Mouse (Mus musculus): ENCODE results near the gene Mapk12. TPM values are rescaled to one million over a fixed set of nuclear protein-coding genes. Genes with fewer than 3 reads are reported as not detected.
A peak's percentile ranks its signal among the peaks of the same experiment; 100 is the strongest.

Gene Mapk12
- polyA plus RNA-seq, 1 experiment from 2014 or later: 5.1 TPM

- no peaks in the 10 kb centered on the region for H3K27me3 ChIP-seq (replicated peaks; ENCODE audit: control insufficient read depth, insufficient read depth, low read length)
- under 1% methylated on average over 60 of the region's 65 CpGs for WGBS
- peaks cover 74% of the 10 kb centered on the region for H3K4me1 ChIP-seq (ENCODE audit: control insufficient read depth, insufficient read depth, low read length)
- peak overlapping the region; percentile 51 for H3K4me3 ChIP-seq (ENCODE audit: low read depth, low read length)
- no peaks in the 10 kb centered on the region for H3K9me3 ChIP-seq (replicated peaks; ENCODE audit: control insufficient read depth, low read length)
- peak; percentile 70 for ATAC-seq
- peak; percentile 89 for DNase-seq (ENCODE audit: low spot score)
- H3K27ac ChIP-seq (ENCODE audit: low read depth, low read length): peak overlapping the region; percentile 78
- H3K9ac ChIP-seq (ENCODE audit: low read length): peak overlapping the region; percentile 75
- H3K4me2 ChIP-seq (ENCODE audit: low read length): peak overlapping the region; percentile 100
- H3K36me3 ChIP-seq (ENCODE audit: control insufficient read depth, insufficient read depth, low read length): peaks cover 19% of the 10 kb centered on the region
Observed at GRCm38 (mm10) chr15:89173024-89173905, 32.8 kb upstream of the Mapk12 start.

DNA sequence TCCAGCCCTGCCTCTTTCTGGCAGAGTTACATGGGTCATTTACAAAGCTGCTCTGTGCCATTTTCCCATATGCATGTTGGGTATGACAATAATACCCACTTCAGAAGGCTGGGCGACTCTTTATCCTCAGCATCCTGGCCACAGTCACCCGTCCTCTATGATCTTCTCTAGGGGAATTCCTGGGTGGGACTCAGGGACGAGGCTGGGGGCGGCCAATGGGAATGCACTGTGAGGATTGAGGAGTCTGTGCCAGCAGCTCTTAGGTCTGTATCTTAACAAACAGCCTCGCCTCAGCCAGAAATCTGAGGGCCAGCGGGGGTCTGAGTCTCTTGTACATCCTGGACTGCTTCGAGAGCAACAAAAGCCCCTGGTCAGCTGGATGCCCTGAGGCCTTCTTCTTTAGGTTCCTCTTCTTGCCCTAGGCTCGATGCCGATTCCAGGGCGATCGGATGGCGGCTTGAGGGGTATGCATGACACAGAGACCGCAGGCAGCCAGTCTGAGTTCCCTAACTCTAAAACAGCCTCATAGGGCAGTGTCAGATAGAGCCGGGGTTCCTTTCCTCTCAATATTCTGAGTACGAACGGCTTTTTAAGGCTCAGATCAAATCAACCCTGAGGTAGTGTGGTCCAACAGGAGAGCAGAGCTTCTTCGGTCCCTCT lies 31.9 kb upstream of the Mapk12 start:
- H3K4me2 ChIP-seq (ENCODE audit: low read length): peak overlapping the region; percentile 100
- peak overlapping the region; percentile 78 for H3K27ac ChIP-seq (ENCODE audit: low read depth, low read length)
- H3K9ac ChIP-seq (ENCODE audit: low read length): peak overlapping the region; percentile 75
- ATAC-seq (no peak), DNase-seq (ENCODE audit: low spot score) (no peak)
- no peaks in the 10 kb centered on the region for H3K9me3 ChIP-seq (replicated peaks; ENCODE audit: control insufficient read depth, low read length)
- 20% methylated on average over 17 of the region's 17 CpGs for WGBS
- H3K4me1 ChIP-seq (ENCODE audit: control insufficient read depth, insufficient read depth, low read length): peaks cover 65% of the 10 kb centered on the region
- peak overlapping the region; percentile 51 for H3K4me3 ChIP-seq (ENCODE audit: low read depth, low read length)
- peaks cover 27% of the 10 kb centered on the region for H3K36me3 ChIP-seq (ENCODE audit: control insufficient read depth, insufficient read depth, low read length)
- no peaks in the 10 kb centered on the region for H3K27me3 ChIP-seq (replicated peaks; ENCODE audit: control insufficient read depth, insufficient read depth, low read length)

GRCm38 (mm10) chr15:89171526-89172051 lies 31.1 kb upstream of the Mapk12 start:
- Histone ChIP-seq H3K4me1 (ENCODE audit: control insufficient read depth, insufficient read depth, low read length) (peaks cover 57% of the 10 kb centered on the region), H3K4me3 (ENCODE audit: low read depth, low read length) (no peak overlapping the region), H3K27me3 (replicated peaks; ENCODE audit: control insufficient read depth, insufficient read depth, low read length) (no peaks in the 10 kb centered on the region), H3K4me2 (ENCODE audit: low read length) (no peak overlapping the region), H3K27ac (ENCODE audit: low read depth, low read length) (no peak overlapping the region), H3K9ac (ENCODE audit: low read length) (no peak overlapping the region), H3K36me3 (ENCODE audit: control insufficient read depth, insufficient read depth, low read length) (peaks cover 35% of the 10 kb centered on the region), H3K9me3 (replicated peaks; ENCODE audit: control insufficient read depth, low read length) (no peaks in the 10 kb centered on the region)
- 92% methylated on average over 5 of the region's 5 CpGs for WGBS
- ATAC-seq: no peak
- no peak for DNase-seq (ENCODE audit: low spot score)

DNA sequence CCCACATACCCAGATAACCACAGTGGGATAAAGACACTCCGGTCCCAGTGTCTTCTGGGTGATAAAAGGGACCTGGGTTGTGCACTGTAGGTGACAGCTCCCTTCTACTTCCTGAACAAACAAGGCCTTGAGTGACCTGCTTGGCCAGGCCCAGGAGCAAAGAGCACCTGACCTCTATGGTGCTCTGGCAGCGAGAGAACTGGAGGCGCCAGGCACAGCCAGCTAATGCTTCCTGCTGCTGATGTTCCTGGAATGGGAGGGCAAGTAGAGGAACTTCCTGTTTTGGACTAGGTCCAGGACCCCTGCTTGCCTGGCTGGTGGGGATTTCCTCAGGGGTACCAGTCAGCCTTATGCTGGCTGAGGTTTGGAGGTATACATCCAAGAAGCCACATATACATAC lies 29.6 kb upstream of the Mapk12 start:
- H3K27me3 ChIP-seq (replicated peaks; ENCODE audit: control insufficient read depth, insufficient read depth, low read length): no peaks in the 10 kb centered on the region
- no peak overlapping the region for H3K27ac ChIP-seq (ENCODE audit: low read depth, low read length)
- H3K4me3 ChIP-seq (ENCODE audit: low read depth, low read length): no peak overlapping the region
- no peak overlapping the region for H3K9ac ChIP-seq (ENCODE audit: low read length)
- WGBS: 65% methylated on average over 3 of the region's 3 CpGs
- peaks cover 44% of the 10 kb centered on the region for H3K4me1 ChIP-seq (ENCODE audit: control insufficient read depth, insufficient read depth, low read length)
- ATAC-seq: no peak
- no peak for DNase-seq (ENCODE audit: low spot score)
- no peak overlapping the region for H3K4me2 ChIP-seq (ENCODE audit: low read length)
- H3K9me3 ChIP-seq (replicated peaks; ENCODE audit: control insufficient read depth, low read length): no peaks in the 10 kb centered on the region
- peaks cover 50% of the 10 kb centered on the region for H3K36me3 ChIP-seq (ENCODE audit: control insufficient read depth, insufficient read depth, low read length)

DNA sequence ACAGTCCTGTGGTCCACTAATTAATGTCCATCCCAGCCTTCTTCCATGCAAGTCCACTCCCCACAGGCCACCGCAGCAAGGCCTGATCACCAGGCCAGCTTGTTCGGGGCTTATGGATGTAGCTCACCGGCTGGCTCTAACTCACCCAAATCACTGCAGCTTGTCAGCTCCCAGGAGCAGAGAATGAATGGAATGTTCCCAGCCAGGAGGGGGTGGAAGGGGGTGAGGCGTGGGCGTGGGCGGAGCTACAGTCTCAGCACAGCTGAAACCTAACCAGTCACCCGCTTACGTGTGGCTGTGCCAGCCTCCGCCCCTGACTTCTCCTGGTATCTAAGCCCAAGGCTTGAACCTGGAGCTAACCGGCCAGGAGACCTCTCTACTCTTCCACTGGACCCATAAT lies 28.9 kb upstream of the Mapk12 start:
- H3K36me3 ChIP-seq (ENCODE audit: control insufficient read depth, insufficient read depth, low read length): peaks cover 57% of the 10 kb centered on the region
- H3K4me2 ChIP-seq (ENCODE audit: low read length): no peak overlapping the region
- H3K27ac ChIP-seq (ENCODE audit: low read depth, low read length): peak overlapping the region; percentile 39
- no peaks in the 10 kb centered on the region for H3K9me3 ChIP-seq (replicated peaks; ENCODE audit: control insufficient read depth, low read length)
- peak overlapping the region; percentile 43; the same call in 1 of the 2 replicates for H3K9ac ChIP-seq (ENCODE audit: low read length)
- ATAC-seq (peak; percentile 74), DNase-seq (ENCODE audit: low spot score) (peak; percentile 89)
- H3K4me3 ChIP-seq (ENCODE audit: low read depth, low read length): no peak overlapping the region
- under 1% methylated on average over 10 of the region's 10 CpGs for WGBS
- H3K4me1 ChIP-seq (ENCODE audit: control insufficient read depth, insufficient read depth, low read length): peaks cover 37% of the 10 kb centered on the region
- no peaks in the 10 kb centered on the region for H3K27me3 ChIP-seq (replicated peaks; ENCODE audit: control insufficient read depth, insufficient read depth, low read length)

DNA sequence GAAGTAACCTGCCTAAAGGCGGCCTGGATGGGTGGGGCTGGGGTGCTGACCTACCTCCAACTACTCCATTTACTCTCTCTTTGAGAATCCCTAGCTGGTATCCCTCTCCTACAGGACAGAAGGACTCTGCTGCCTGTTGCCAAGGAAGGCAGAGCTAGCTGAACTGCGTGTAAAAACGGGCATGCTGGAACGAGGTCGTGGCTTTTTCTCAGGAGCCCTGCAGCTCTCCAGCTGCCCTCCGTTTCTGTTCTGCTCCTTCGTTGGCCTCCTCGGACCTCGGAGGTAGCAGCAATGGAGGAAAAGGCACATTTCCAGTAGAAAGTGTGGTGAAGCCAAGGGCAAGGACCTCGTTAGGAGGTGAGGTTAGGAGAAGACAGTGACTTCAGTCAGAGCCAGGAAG lies 28.4 kb upstream of the Mapk12 start:
- Histone ChIP-seq H3K36me3 (ENCODE audit: control insufficient read depth, insufficient read depth, low read length) (peaks cover 62% of the 10 kb centered on the region), H3K9me3 (replicated peaks; ENCODE audit: control insufficient read depth, low read length) (no peaks in the 10 kb centered on the region), H3K9ac (ENCODE audit: low read length) (peak overlapping the region; percentile 43; the same call in 1 of the 2 replicates), H3K4me3 (ENCODE audit: low read depth, low read length) (no peak overlapping the region), H3K27me3 (replicated peaks; ENCODE audit: control insufficient read depth, insufficient read depth, low read length) (no peaks in the 10 kb centered on the region), H3K27ac (ENCODE audit: low read depth, low read length) (peak overlapping the region; percentile 39; the same call in 1 of the 2 replicates), H3K4me1 (ENCODE audit: control insufficient read depth, insufficient read depth, low read length) (peaks cover 32% of the 10 kb centered on the region), H3K4me2 (ENCODE audit: low read length) (no peak overlapping the region)
- no peak for ATAC-seq
- no peak for DNase-seq (ENCODE audit: low spot score)
- WGBS: 64% methylated on average over 10 of the region's 10 CpGs

- no peak for ATAC-seq
- H3K4me3 ChIP-seq (ENCODE audit: low read depth, low read length): no peak overlapping the region
- no peak for DNase-seq (ENCODE audit: low spot score)
- 95% methylated on average over 12 of the region's 12 CpGs for WGBS
- H3K27me3 ChIP-seq (replicated peaks; ENCODE audit: control insufficient read depth, insufficient read depth, low read length): no peaks in the 10 kb centered on the region
- no peak overlapping the region for H3K27ac ChIP-seq (ENCODE audit: low read depth, low read length)
- H3K9me3 ChIP-seq (replicated peaks; ENCODE audit: control insufficient read depth, low read length): no peaks in the 10 kb centered on the region
- H3K9ac ChIP-seq (ENCODE audit: low read length): no peak overlapping the region
- H3K36me3 ChIP-seq (ENCODE audit: control insufficient read depth, insufficient read depth, low read length): peaks cover 96% of the 10 kb centered on the region
- H3K4me1 ChIP-seq (ENCODE audit: control insufficient read depth, insufficient read depth, low read length): peaks cover 13% of the 10 kb centered on the region
- no peak overlapping the region for H3K4me2 ChIP-seq (ENCODE audit: low read length)
Observed at GRCm38 (mm10) chr15:89165478-89165877, 25.0 kb upstream of the Mapk12 start.

DNA sequence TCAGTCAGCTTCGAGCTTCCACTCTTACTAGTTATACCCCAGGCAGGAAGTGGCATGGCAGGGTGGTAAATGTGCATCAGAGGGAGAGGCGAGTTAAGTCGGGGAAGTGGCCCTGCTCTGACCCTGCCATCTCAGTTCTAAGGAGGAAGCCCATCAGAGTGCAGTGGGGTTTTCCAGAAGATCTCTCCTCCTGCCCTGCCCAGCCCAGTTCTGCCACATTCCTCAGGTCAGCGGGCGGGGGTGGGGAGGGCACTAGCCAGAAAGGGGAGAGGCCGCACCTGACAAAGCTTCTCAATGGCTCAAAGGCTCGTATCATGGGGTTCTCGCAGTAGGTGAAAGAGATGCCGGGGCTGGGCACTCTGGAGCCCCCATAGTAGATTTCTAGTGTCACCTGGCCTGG lies 20.9 kb upstream of the Mapk12 start:
- Histone ChIP-seq H3K36me3 (ENCODE audit: control insufficient read depth, insufficient read depth, low read length) (peaks cover 100% of the 10 kb centered on the region), H3K4me2 (ENCODE audit: low read length) (no peak overlapping the region), H3K9me3 (replicated peaks; ENCODE audit: control insufficient read depth, low read length) (no peaks in the 10 kb centered on the region), H3K27me3 (replicated peaks; ENCODE audit: control insufficient read depth, insufficient read depth, low read length) (no peaks in the 10 kb centered on the region), H3K4me1 (ENCODE audit: control insufficient read depth, insufficient read depth, low read length) (no peaks in the 10 kb centered on the region), H3K9ac (ENCODE audit: low read length) (no peak overlapping the region), H3K4me3 (ENCODE audit: low read depth, low read length) (no peak overlapping the region), H3K27ac (ENCODE audit: low read depth, low read length) (no peak overlapping the region)
- DNase-seq (ENCODE audit: low spot score) (no peak), ATAC-seq (no peak)
- WGBS: 93% methylated on average over 9 of the region's 9 CpGs
